Mouse (Mus musculus): ENCODE measurements at regions not wholly inside any gene's neighbourhood (a gene's known extent, or its start where the extent isn't known, plus 50 kb on each side); places are given as distances from the start of the nearest gene placed in this dataset.

DNA sequence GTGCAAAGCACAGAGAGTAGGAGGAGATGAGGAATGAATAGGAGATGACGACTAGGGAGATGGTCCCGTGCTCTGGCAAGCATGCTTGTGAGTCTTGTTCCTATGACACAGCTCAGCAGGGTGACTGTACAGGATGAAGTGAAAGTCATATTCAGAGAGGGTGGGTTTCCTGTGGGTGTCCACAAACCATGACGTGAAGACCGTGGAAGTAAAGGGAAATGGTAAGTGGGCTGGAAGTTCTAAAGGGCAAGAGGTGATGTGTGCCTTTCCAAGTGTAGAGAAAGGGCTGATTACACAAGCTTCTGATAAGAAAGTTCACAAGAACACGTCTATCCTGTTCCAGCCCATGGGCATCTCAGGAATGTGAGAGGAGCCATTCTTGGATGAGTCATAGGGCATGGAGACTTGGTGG, 138.0 kb upstream of the Foxa2 start:
- TF ChIP-seq CTCF (IDR thresholded peaks at IDR 0.05; ENCODE audit: insufficient read depth, low read depth, low read length): no peak
- no peak for TF ChIP-seq POLR2A (IDR thresholded peaks at IDR 0.05; ENCODE audit: insufficient read depth, low read depth, low read length)

All from olfactory bulb, adult 2 months (tissue).